20 mouse cellular contexts compared by ENCODE assay signal in the genomic region with DNA sequence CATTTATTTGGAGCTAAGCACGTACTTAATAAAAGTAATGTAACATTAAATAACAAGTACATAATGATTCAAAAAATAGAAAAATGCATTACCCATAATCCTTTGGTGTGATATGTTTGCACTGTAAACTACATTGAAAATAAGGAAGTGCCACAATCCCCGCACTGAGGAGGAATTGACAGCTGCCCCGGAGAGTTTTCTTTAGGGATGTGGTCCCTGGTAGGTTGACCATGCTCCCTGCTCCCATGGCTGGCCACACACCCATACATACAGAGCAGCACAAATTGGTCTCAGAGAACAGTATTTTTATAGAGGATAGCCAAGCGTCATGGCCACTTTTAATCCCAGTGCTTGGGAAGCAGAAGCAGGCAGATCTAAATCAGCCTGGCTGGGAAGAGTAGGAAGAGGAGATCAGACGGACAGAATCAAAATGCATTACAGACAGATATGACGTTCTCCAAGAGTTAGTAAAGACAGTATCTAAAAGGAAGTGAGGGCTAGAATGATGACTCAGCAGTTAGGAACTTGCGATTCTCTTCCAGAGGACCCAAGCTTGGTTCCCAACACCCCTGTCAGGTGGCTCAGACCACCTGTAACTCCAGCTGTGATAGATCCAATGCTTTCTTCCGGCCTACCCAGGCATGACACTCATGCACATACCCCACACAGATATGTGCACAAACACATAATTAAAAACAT. TPM values are rescaled to one million over a fixed set of nuclear protein-coding genes. Genes with fewer than 3 reads are reported as not detected.
DNase-seq lines count a peak whose midpoint lies in the region; TF ChIP-seq lines count a peak whose summit lies in the region.
"Had no signal": no experiment of that assay in that cellular context is flagged by ENCODE, and none has a peak within 500 bp of the region (broad histone marks: within the 10 kb centered on the region; RNA-seq: fewer than 3 reads in every experiment).

No protein-coding gene starts in this region.

- H3K27ac ChIP-seq in CH12.LX (ENCODE audit: insufficient read depth, low read depth) (no peak overlapping the region), macrophage (peak overlapping the region; percentile 48)
- peak overlapping the region; percentile 86 for H3K27ac ChIP-seq in bone marrow macrophage, adult 2 months (ENCODE audit: insufficient read depth, low read depth, low read length)
- H3K27ac ChIP-seq: embryonic facial prominence, embryonic 12.5 days; forebrain, embryonic 15.5 days; hindbrain, embryonic 12.5 days; limb, embryonic 13.5 days; midbrain, embryonic 13.5 days; neural tube, embryonic 13.5 days had no signal

- in situ Hi-C loops in CH12.LX (cut with MboI; ENCODE audit: low pct_ligation_motif_present, low pct_unique_long_range_greater_than_20kb, low sequenced_read_pairs) = no loop called here

- no peak for TF ChIP-seq POLR2A in CH12.LX (IDR thresholded peaks at IDR 0.05; ENCODE audit: low read depth, low read length)
- no peak for TF ChIP-seq POLR2A in bone marrow macrophage, adult 2 months (IDR thresholded peaks at IDR 0.05; ENCODE audit: borderline replicate concordance, low read depth, low read length)

- no peaks in the 10 kb centered on the region for H3K27me3 ChIP-seq in CH12.LX (replicated peaks)
- H3K27me3 ChIP-seq: embryonic facial prominence, embryonic 12.5 days; forebrain, embryonic 15.5 days; hindbrain, embryonic 12.5 days; limb, embryonic 13.5 days; midbrain, embryonic 13.5 days; neural tube, embryonic 13.5 days had no signal

- DNase-seq in 416B (ENCODE audit: low read depth) (peak; percentile 42), CH12.LX (ENCODE audit: extremely low read depth) (no peak)
- no peak for DNase-seq in kidney, adult 18-20 months
- DNase-seq in kidney, adult 11 months = no peak
- no peak for DNase-seq in right cerebral cortex, postnatal 14 days
- DNase-seq: cerebellum, adult 9-10 months; gastrocnemius, postnatal 14 days; kidney, postnatal 10 days; lung, embryonic 14.5 days; lung, postnatal 36 days; thymus, adult 18-20 months had no signal

- H3K4me3 ChIP-seq in CH12.LX (replicated peaks in 1 of 3; ENCODE audit: low read depth in 2 of 3, low read length in 2 of 3, poor library complexity in 1 of 3) (no peak overlapping the region), macrophage (ENCODE audit: inconsistent target) (no peak overlapping the region; the same call in 1 of the 2 replicates)
- peak overlapping the region; percentile 61 for H3K4me3 ChIP-seq in bone marrow macrophage, adult 2 months (ENCODE audit: insufficient read depth, low read length)
- H3K4me3 ChIP-seq: embryonic facial prominence, embryonic 12.5 days; erythroblast, embryonic 14.5 days; forebrain, embryonic 15.5 days; hindbrain, embryonic 12.5 days; limb, embryonic 13.5 days; midbrain, embryonic 13.5 days; neural tube, embryonic 13.5 days had no signal

- H3K36me3 ChIP-seq in CH12.LX (replicated peaks in 1 of 2; ENCODE audit: control insufficient read depth in 1 of 2, insufficient read depth in 1 of 2, low read length in 1 of 2) (peaks cover 27 to 68% of the 10 kb centered on the region in 2 experiments), macrophage (ENCODE audit: inconsistent target) (peaks cover 9% of the 10 kb centered on the region; the same call in 1 of the 2 replicates)
- H3K36me3 ChIP-seq: midbrain, embryonic 13.5 days had no signal

- H3K9ac ChIP-seq in CH12.LX (ENCODE audit: insufficient read depth, low read depth) = no peak overlapping the region
- H3K9ac ChIP-seq: embryonic facial prominence, embryonic 12.5 days; forebrain, embryonic 15.5 days; hindbrain, embryonic 12.5 days; limb, embryonic 13.5 days; lung, embryonic 14.5 days; midbrain, embryonic 13.5 days; neural tube, embryonic 13.5 days had no signal

- TF ChIP-seq RAD21 in CH12.LX (IDR thresholded peaks at IDR 0.05; ENCODE audit: low read depth, low read length) = no peak

- TF ChIP-seq EP300 in CH12.LX (IDR thresholded peaks at IDR 0.05; ENCODE audit: low read length) = no peak

- WGBS in macrophage (ENCODE audit: missing documents) = 34% methylated on average over 8 of the region's 8 CpGs

- H3K9me3 ChIP-seq in CH12.LX (replicated peaks; ENCODE audit: low read length) = no peaks in the 10 kb centered on the region
- H3K9me3 ChIP-seq: embryonic facial prominence, embryonic 12.5 days; forebrain, embryonic 15.5 days; hindbrain, embryonic 12.5 days; limb, embryonic 13.5 days; midbrain, embryonic 13.5 days; neural tube, embryonic 13.5 days had no signal

- peaks cover 4 to 17% of the 10 kb centered on the region in 2 experiments for H3K4me1 ChIP-seq in CH12.LX (ENCODE audit: control insufficient read depth in 1 of 2, insufficient read depth in 2 of 2)
- peaks cover 22% of the 10 kb centered on the region for H3K4me1 ChIP-seq in bone marrow macrophage, adult 2 months (ENCODE audit: control insufficient read depth, insufficient read depth, low read length)
- H3K4me1 ChIP-seq: embryonic facial prominence, embryonic 12.5 days; hindbrain, embryonic 12.5 days; limb, embryonic 13.5 days had no signal

- no peak overlapping the region for H3K4me2 ChIP-seq in CH12.LX (ENCODE audit: insufficient read depth, low read depth, poor library complexity, severe bottlenecking)
- H3K4me2 ChIP-seq: embryonic facial prominence, embryonic 12.5 days; forebrain, embryonic 15.5 days; hindbrain, embryonic 12.5 days; limb, embryonic 13.5 days; lung, embryonic 14.5 days; midbrain, embryonic 13.5 days; neural tube, embryonic 13.5 days had no signal

- H3K79me2 ChIP-seq in CH12.LX (replicated peaks; ENCODE audit: control insufficient read depth, extremely low read depth, insufficient read depth, poor library complexity, severe bottlenecking) = peaks cover 64% of the 10 kb centered on the region
- H3K79me2 ChIP-seq in macrophage (ENCODE audit: inconsistent target) = peaks cover 76% of the 10 kb centered on the region

- dilution Hi-C loops in CH12.LX (cut with MboI; ENCODE audit: extremely low pct_ligation_motif_present, extremely low pct_unique_long_range_greater_than_20kb, low sequenced_read_pairs) = no loop called here

- TF ChIP-seq CTCF in CH12.LX (conservative IDR thresholded peaks at IDR 0.05 in 1 of 2, IDR thresholded peaks at IDR 0.05 in 1 of 2; ENCODE audit: low read depth in 2 of 2, low read length in 2 of 2) = no peak
- no peak for TF ChIP-seq CTCF in bone marrow macrophage, adult 2 months (IDR thresholded peaks at IDR 0.05; ENCODE audit: low read depth, low read length)

TF ChIP-seq in CH12.LX, 34 proteins besides CTCF, POLR2A, EP300 and RAD21:
- no peak for TF ChIP-seq USF2 (conservative IDR thresholded peaks at IDR 0.05; ENCODE audit: low read depth, low read length)
- TF ChIP-seq MAFK (IDR thresholded peaks at IDR 0.05; ENCODE audit: insufficient replicate concordance, low read length) = peak; percentile 92
- no peak for TF ChIP-seq JUND (conservative IDR thresholded peaks at IDR 0.05; ENCODE audit: low read depth, low read length)

RNA-seq across cellular contexts. Expression of a gene that starts 10.8 kb away (rescaled TPM):
- total RNA-seq in CH12.LX (2012; rRNA removed) (78.9 and 155 TPM in 2 replicates), CH12.LX (2014; rRNA removed) (227 and 291 TPM in 2 replicates)
- polyA plus RNA-seq in CH12.LX (2012; ENCODE audit: insufficient read length, low read depth) (91.4 and 93.5 TPM in 2 replicates), macrophage (2018) (14.7 to 22.5 TPM (median 19.4 TPM) in 3 replicates)
- polyA plus RNA-seq in bone marrow macrophage, adult 2 months (2012; ENCODE audit: insufficient read depth, insufficient read length, missing spikeins) = 24.8 and 26.7 TPM in 2 replicates
- 100 to 1,000 TPM in 8 of 26 experiments, 10 to 100 TPM in 18; 35.5 to 200 (median 70.2) TPM for total RNA-seq in macrophage (2018; cell fraction: chromatin; rRNA removed)
- total RNA-seq in macrophage (2018; cell fraction: cytosol; rRNA removed) = 10 to 100 TPM; 19.4 to 49.5 (median 26.2) TPM
- 100 to 1,000 TPM in 2 of 26 experiments, 10 to 100 TPM in 24; 35.5 to 131 (median 71.8) TPM for total RNA-seq in macrophage (2018; cell fraction: nucleus; rRNA removed)

RNA-seq across cellular contexts. Expression of a gene that starts 21.8 kb away (rescaled TPM):
- 90.3 and 121 TPM in 2 replicates for total RNA-seq in CH12.LX (2012; rRNA removed)
- 288 and 342 TPM in 2 replicates for total RNA-seq in CH12.LX (2014; rRNA removed)
- 193 and 201 TPM in 2 replicates for polyA plus RNA-seq in CH12.LX (2012; ENCODE audit: insufficient read length, low read depth)
- polyA plus RNA-seq in bone marrow macrophage, adult 2 months (2012; ENCODE audit: insufficient read depth, insufficient read length, missing spikeins) = 149 and 206 TPM in 2 replicates
- total RNA-seq in macrophage (2018; cell fraction: chromatin; rRNA removed) = 100 to 1,000 TPM; 125 to 333 (median 239) TPM
- total RNA-seq in macrophage (2018; cell fraction: cytosol; rRNA removed) = 100 to 1,000 TPM in 5 of 26 experiments, 10 to 100 TPM in 21; 60.7 to 107 (median 78.5) TPM
- 100 to 1,000 TPM in 15 of 26 experiments, 10 to 100 TPM in 11; 65.5 to 149 (median 105) TPM for total RNA-seq in macrophage (2018; cell fraction: nucleus; rRNA removed)
- polyA plus RNA-seq in macrophage (2018) = 68.8 to 188 TPM (median 89.7 TPM) in 3 replicates

RNA-seq across cellular contexts. Expression of a gene that starts 43.1 kb away (rescaled TPM):
- 15.7 and 18.4 TPM in 2 replicates for total RNA-seq in CH12.LX (2012; rRNA removed)
- total RNA-seq in CH12.LX (2014; rRNA removed) = 41.2 and 49.2 TPM in 2 replicates
- polyA plus RNA-seq in CH12.LX (2012; ENCODE audit: insufficient read length, low read depth) = 20.4 and 21.8 TPM in 2 replicates
- polyA plus RNA-seq in bone marrow macrophage, adult 2 months (2012; ENCODE audit: insufficient read depth, insufficient read length, missing spikeins) = 20.9 and 23.4 TPM in 2 replicates
- 10 to 100 TPM; 14.5 to 58.6 (median 29.9) TPM for total RNA-seq in macrophage (2018; cell fraction: chromatin; rRNA removed)
- 10 to 100 TPM; 11.5 to 26.0 (median 19.9) TPM for total RNA-seq in macrophage (2018; cell fraction: cytosol; rRNA removed)
- 10 to 100 TPM in 24 of 26 experiments, 1 to 10 TPM in 2; 8.1 to 44.0 (median 19.5) TPM for total RNA-seq in macrophage (2018; cell fraction: nucleus; rRNA removed)
- 13.7 to 22.3 TPM (median 15.2 TPM) in 3 replicates for polyA plus RNA-seq in macrophage (2018)
